Mouse (Mus musculus) lung, postnatal 10 days (tissue): ENCODE measurements around the gene Pax1.

Experiments
- DNase-seq: peaks from one replicate; pipeline ENCODE4 v3.0.0; 2021

Pax1 gene

GRCm38 (mm10) chr2:147373667-147374007, 11.9 kb downstream of the Pax1 start:
- no peak for DNase-seq

- no peak for DNase-seq
These were observed 12.5 kb downstream of the Pax1 start for GRCm38 (mm10) chr2:147374245-147374644.

DNA sequence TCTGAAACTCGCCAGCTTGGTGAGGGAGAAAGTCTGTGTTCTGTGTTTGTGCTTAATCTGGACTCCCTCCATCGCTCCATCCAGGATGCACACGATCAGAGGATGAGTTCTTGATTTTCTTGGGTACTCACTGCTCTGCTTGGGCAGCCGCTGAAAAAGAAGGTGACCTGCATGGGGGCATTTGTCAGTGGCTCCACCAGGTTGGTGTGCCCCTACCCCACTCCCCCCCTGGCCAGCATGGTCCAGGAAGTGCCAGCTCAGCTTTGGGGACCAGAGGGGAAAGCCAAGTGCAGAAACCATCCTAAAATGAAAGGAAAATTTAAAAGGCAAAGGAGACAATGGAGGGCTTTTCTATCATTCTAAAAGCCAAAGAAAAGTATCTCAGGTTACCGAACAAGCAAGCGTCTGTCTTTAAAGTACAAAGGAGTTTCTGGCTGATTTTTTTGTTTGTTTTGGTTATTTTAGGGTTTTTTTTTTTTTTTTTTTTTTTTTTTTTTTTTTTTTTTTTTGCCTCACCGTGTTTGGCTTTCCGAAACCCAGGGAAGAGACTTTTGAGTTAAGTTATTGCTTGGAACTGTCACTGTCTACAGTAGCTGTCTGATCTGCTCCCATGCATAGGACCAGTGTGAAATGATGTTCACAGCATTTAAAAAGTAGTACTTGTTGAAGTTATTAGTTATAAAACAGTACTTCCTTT, 13.4 kb downstream of the Pax1 start:
- no peak for DNase-seq

- peak; percentile 48 for DNase-seq
These were observed 17.2 kb downstream of the Pax1 start for GRCm38 (mm10) chr2:147378934-147379333.

DNA sequence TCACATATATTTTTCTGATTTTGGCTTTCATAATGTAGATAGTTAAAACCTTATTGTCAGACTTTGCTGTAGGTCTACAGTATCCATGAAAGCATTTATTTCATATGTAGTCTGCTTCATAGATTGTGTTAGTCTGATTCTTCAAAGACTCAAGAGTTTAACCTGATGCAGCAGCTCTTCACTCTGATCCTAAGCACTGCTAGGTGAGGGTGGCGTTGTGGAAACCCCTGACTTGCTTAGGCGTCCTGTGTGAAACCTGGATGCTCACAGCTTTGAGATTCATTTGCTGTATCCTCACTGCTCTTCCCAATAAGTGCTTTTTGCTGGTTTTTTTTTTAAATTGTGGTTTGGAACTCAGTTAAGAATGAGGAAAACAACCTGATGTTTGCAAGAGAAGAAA, 21.6 kb downstream of the Pax1 start:
- DNase-seq, result no peak

DNA sequence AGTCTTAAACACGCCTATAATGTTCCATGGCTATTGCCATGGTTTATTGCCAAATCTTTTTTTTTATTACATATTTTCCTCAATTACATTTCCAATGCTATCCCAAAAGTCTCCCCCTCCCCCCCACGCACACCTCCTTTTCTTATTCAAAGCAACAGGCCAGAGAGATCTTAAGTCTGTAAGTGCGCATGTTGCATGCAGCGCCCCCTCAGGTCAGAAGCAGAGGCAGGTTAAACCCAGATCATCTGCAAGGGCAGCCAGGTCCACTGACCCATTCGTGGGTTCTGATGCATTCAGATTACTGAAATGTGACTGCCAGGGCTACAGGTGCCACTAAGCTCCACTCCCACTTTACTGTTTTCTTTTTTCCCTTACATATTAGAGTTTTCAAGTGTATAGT, 25.2 kb downstream of the Pax1 start:
- DNase-seq, result no peak

- DNase-seq, result no peak
These were observed 47.6 kb downstream of the Pax1 start for GRCm38 (mm10) chr2:147409323-147409722.

DNA sequence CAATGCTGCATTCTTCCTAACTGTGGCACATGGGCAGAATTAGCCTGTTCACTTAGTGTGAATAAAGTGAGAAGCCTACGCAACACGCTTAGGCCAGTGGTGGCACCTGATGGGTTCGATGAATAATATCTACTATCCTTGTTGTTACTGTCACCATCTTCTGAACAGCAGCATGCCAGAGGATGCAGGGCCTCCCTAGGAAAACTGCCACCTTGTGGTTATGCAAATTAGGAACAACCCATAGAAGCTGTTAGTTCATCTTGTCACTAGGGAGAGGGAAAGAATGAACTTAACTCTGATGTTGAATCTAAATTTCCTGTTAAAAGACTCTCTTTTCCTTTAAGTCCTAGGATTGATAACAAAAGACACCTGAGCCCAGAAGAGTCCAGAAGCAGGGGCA, 53.3 kb downstream of the Pax1 start:
- DNase-seq, result no peak

DNA sequence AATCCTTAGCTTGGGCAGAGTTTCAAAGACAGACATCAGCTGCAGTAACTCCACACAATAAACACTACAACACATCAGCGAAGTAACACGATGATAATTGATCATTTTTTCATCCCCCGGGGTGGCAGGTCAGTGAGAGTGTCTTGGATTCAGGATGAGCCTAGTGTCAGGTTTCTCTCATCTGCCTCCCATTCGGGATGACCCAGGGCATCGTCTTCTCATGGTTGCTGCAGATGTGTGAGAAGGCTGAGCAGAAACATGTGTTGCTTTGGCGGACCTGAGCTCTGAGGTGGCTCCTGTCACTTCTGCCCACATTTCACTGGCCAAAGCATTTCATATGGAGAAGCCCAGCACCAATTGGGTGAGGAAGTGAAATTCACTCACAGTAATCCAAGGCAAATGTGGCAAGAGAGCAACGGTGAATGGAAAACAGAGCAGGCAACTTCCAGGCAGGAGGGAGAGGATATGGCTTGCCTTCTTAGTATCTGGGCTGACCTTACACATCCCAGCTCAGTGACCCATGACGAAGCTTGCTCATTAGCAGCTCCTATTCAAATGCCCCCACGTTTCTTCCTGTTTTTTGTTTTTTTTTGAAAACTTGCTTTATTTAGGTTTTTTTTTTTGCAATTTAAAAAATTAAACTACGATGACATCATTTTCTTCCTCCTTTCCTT, 63.0 kb downstream of the Pax1 start:
- no peak for DNase-seq

DNA sequence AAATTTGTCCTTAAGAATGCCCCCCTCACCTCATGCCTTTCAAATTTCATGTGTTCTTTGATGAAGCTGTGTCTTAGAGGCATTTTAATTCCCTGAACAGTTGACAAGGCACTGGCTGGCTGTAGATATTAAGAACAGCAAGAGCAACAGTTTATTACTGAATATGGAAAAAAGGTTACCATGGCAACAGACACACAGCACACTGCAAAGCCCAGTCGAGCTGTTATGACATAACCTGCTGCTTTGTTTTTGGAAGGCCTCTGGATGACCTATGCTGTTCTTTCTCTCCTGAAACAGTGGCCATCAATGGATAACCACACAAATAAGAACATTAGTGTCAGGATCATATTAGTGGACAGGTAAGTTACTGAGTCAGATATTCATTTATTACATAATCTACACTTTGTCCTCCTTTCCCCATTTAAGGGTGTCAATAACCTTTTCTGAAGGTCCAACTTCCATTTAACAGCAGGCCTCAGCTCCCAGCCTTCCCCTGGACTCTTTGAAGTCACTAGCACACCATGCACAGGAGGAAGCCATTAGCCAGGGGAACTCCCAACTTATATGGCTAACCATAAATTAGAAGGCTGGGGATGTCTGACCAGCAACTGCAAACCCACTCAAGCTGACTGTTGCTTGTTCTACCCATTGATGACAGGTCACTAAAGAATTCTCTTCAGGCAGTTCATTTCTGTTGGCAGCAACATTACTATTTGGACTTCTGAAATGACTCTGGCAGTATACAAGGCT, 68.1 kb downstream of the Pax1 start:
- DNase-seq, result no peak

DNA sequence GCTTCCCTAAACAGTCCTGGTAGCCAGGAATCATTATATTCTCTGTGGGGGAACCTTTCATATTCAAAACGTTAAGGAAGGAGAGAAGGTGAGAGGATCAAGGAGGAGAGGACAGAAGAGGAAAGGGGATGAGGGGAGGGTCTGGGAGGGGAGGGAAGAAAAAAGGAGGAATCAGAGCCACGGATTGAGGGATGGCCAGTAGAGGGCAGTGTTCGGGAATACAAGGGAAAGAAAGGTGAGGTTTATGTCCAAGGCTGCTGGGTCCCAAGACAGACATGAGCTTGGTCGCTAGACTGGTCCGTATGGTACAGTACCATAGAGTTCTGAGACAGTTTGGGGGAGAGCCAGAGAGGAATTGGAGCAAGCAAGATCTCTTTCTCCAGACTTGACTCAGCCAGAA, 71.4 kb downstream of the Pax1 start:
- peak; percentile 44 for DNase-seq
